Mouse (Mus musculus) stomach, embryonic 15.5 days (tissue): ENCODE measurements around the gene Sapcd1. TPM values are rescaled to one million over a fixed set of nuclear protein-coding genes. Genes with fewer than 3 reads are reported as not detected.
A peak's percentile ranks its signal among the peaks of the same experiment; 100 is the strongest.
"Not testable (repeated sequence)": the region's sequence is repeated elsewhere in the genome, so short reads cannot be mapped to it uniquely, and the experiment has no call there.

ENCODE experiments used
- ATAC-seq: fragments of 200-750 bp; cut with Nextera tagmentation; 2 replicates; pipeline ENCODE4 v1.8.0; 2017; ENCODE audit warnings: low read depth, moderate number of reproducible peaks, moderate TSS enrichment; ENCODE audit not compliant: insufficient read depth, low FRiP score
- H3K27ac ChIP-seq: fragments of 300-500 bp; sonication (generic); 2 replicates; pipeline ENCODE4 v1.5.1; 2015; ENCODE audit warnings: mild to moderate bottlenecking, inconsistent platforms
- H3K27me3 ChIP-seq: fragments of 300-500 bp; sonication (generic); replicated peaks from 2 replicates; pipeline ENCODE4 v1.6.1; 2015; ENCODE audit warnings: inconsistent platforms
- H3K36me3 ChIP-seq: fragments of 300-500 bp; sonication (generic); 2 replicates; pipeline ENCODE4 v1.6.1; 2015; ENCODE audit warnings: inconsistent platforms
- H3K4me1 ChIP-seq: fragments of 300-500 bp; sonication (generic); 2 replicates; pipeline ENCODE4 v1.6.1; 2015; ENCODE audit warnings: inconsistent platforms
- H3K4me2 ChIP-seq: fragments of 300-500 bp; sonication (generic); 2 replicates; pipeline ENCODE4 v1.6.1; 2015; ENCODE audit warnings: mild to moderate bottlenecking, inconsistent platforms
- H3K4me3 ChIP-seq: fragments of 300-500 bp; sonication (generic); replicated peaks from 2 replicates; pipeline ENCODE4 v1.5.1; 2015; ENCODE audit warnings: inconsistent platforms
- H3K9ac ChIP-seq: fragments of 300-500 bp; sonication (generic); 2 replicates; pipeline ENCODE4 v1.6.1; 2015; ENCODE audit warnings: inconsistent platforms
- H3K9me3 ChIP-seq: fragments of 300-500 bp; sonication (generic); 2 replicates; pipeline ENCODE4 v1.6.1; 2016; ENCODE audit warnings: inconsistent platforms
- WGBS: fragments of 180-500 bp; shearing (Covaris S2); methylation state at CpG from one replicate; pipeline ENCODE4 v1.1.7; 2015; 5-methylcytosine and 5-hydroxymethylcytosine counted together
- polyA plus RNA-seq: library from polyadenylated mRNA; unstranded; fragments of >200 nt; fragmentation: Nextera tagmentation; extraction: Ambion mirVana; gene quantifications from 2 replicates; pipeline ENCODE4 v1.2.1, GENCODE M21; 2015

Gene Sapcd1
- polyA plus RNA-seq, 1 experiment from 2014 or later: 14.8 TPM

- WGBS: 80% methylated on average over 11 of the region's 11 CpGs
- ATAC-seq: no peak
Observed at GRCm38 (mm10) chr17:35039121-35039873, 11.5 kb upstream of the Sapcd1 start.

GRCm38 (mm10) chr17:35034896-35035295 lies 7.1 kb upstream of the Sapcd1 start:
- Histone ChIP-seq H3K27me3 (no peaks in the 10 kb centered on the region), H3K4me2 (no peak overlapping the region), H3K27ac (0 out of 2 replicates have a peak overlapping the region, but pooled peaks have one; percentile 9), H3K36me3 (no peaks in the 10 kb centered on the region), H3K4me3 (no peak overlapping the region), H3K9ac (no peak overlapping the region), H3K9me3 (no peaks in the 10 kb centered on the region), H3K4me1 (peaks cover 4% of the 10 kb centered on the region)
- no peak for ATAC-seq
- 60% methylated on average over 6 of the region's 6 CpGs for WGBS

More at GRCm38 (mm10) chr17:35039121-35039873, 11.5 kb upstream of the Sapcd1 start:
- Histone ChIP-seq H3K36me3 (no peaks in the 10 kb centered on the region), H3K27ac (no peak overlapping the region), H3K9ac (no peak overlapping the region), H3K4me1 (peaks cover 7% of the 10 kb centered on the region; the same call in 1 of the 2 replicates), H3K4me3 (no peak overlapping the region), H3K9me3 (no peaks in the 10 kb centered on the region), H3K4me2 (no peak overlapping the region), H3K27me3 (no peaks in the 10 kb centered on the region)

GRCm38 (mm10) chr17:35033703-35034102 lies 5.9 kb upstream of the Sapcd1 start:
- WGBS: 67% methylated on average over 1 of the region's 1 CpGs
- not testable (repeated sequence) for H3K27me3 ChIP-seq, H3K4me2 ChIP-seq, H3K9ac ChIP-seq, ATAC-seq, H3K4me3 ChIP-seq, H3K4me1 ChIP-seq, H3K9me3 ChIP-seq, H3K36me3 ChIP-seq, H3K27ac ChIP-seq

- Histone ChIP-seq H3K9ac (no peak overlapping the region), H3K27ac (no peak overlapping the region), H3K4me2 (no peak overlapping the region), H3K36me3 (no peaks in the 10 kb centered on the region), H3K9me3 (no peaks in the 10 kb centered on the region), H3K27me3 (no peaks in the 10 kb centered on the region), H3K4me1 (peaks cover 7% of the 10 kb centered on the region), H3K4me3 (no peak overlapping the region)
- WGBS: 71% methylated on average over 8 of the region's 8 CpGs
- ATAC-seq: no peak
Observed at GRCm38 (mm10) chr17:35032323-35032870, 4.6 kb upstream of the Sapcd1 start.

- no peak overlapping the region for H3K9ac ChIP-seq
- no peaks in the 10 kb centered on the region for H3K27me3 ChIP-seq
- H3K4me1 ChIP-seq: peaks cover 7% of the 10 kb centered on the region
- H3K4me2 ChIP-seq: no peak overlapping the region
- no peak overlapping the region for H3K27ac ChIP-seq
- no peak for ATAC-seq
- 89% methylated on average over 7 of the region's 7 CpGs for WGBS
- no peaks in the 10 kb centered on the region for H3K36me3 ChIP-seq
- no peak overlapping the region for H3K4me3 ChIP-seq
- H3K9me3 ChIP-seq: no peaks in the 10 kb centered on the region
Observed at GRCm38 (mm10) chr17:35031880-35032279, 4.1 kb upstream of the Sapcd1 start.

- H3K4me2 ChIP-seq: no peak overlapping the region
- H3K4me3 ChIP-seq: no peak overlapping the region
- no peaks in the 10 kb centered on the region for H3K27me3 ChIP-seq
- H3K9me3 ChIP-seq: no peaks in the 10 kb centered on the region
- peaks cover 8% of the 10 kb centered on the region for H3K4me1 ChIP-seq
- WGBS: 92% methylated on average over 11 of the region's 11 CpGs
- ATAC-seq: no peak
- no peak overlapping the region for H3K27ac ChIP-seq
- no peak overlapping the region for H3K9ac ChIP-seq
- H3K36me3 ChIP-seq: no peaks in the 10 kb centered on the region
Observed at GRCm38 (mm10) chr17:35031272-35031671, 3.5 kb upstream of the Sapcd1 start.

- Histone ChIP-seq H3K4me1 (peaks cover 11% of the 10 kb centered on the region), H3K36me3 (no peaks in the 10 kb centered on the region), H3K27ac (no peak overlapping the region), H3K4me3 (no peak overlapping the region), H3K9me3 (no peaks in the 10 kb centered on the region), H3K4me2 (no peak overlapping the region), H3K9ac (no peak overlapping the region), H3K27me3 (no peaks in the 10 kb centered on the region)
- ATAC-seq: no peak
- WGBS: 38% methylated on average over 19 of the region's 19 CpGs
Observed at GRCm38 (mm10) chr17:35029691-35030532, 2.1 kb upstream of the Sapcd1 start.

GRCm38 (mm10) chr17:35028315-35028714 lies 499 bp upstream of the Sapcd1 start:
- H3K27ac ChIP-seq: no peak overlapping the region
- H3K4me2 ChIP-seq: no peak overlapping the region
- no peak overlapping the region for H3K9ac ChIP-seq
- no peaks in the 10 kb centered on the region for H3K36me3 ChIP-seq
- H3K9me3 ChIP-seq: no peaks in the 10 kb centered on the region
- no peaks in the 10 kb centered on the region for H3K27me3 ChIP-seq
- H3K4me1 ChIP-seq: peaks cover 20% of the 10 kb centered on the region
- WGBS: 81% methylated on average over 2 of the region's 2 CpGs
- no peak for ATAC-seq
- H3K4me3 ChIP-seq: no peak overlapping the region

- H3K4me2 ChIP-seq: peak overlapping the region; percentile 27; the same call in 1 of the 2 replicates
- 73% methylated on average over 5 of the region's 5 CpGs for WGBS
Observed at GRCm38 (mm10) chr17:35026206-35026605, 1.6 kb downstream of the Sapcd1 start.

GRCm38 (mm10) chr17:35024691-35025488 lies 2.9 kb downstream of the Sapcd1 start:
- no peaks in the 10 kb centered on the region for H3K36me3 ChIP-seq
- 62% methylated on average over 10 of the region's 10 CpGs for WGBS
- H3K4me1 ChIP-seq: peaks cover 29% of the 10 kb centered on the region
- H3K4me2 ChIP-seq: no peak overlapping the region
- no peaks in the 10 kb centered on the region for H3K9me3 ChIP-seq
- H3K9ac ChIP-seq: no peak overlapping the region
- no peaks in the 10 kb centered on the region for H3K27me3 ChIP-seq
- H3K4me3 ChIP-seq: no peak overlapping the region
- no peak overlapping the region for H3K27ac ChIP-seq
- ATAC-seq: no peak

More at GRCm38 (mm10) chr17:35026206-35026605, 1.6 kb downstream of the Sapcd1 start:
- no peaks in the 10 kb centered on the region for H3K27me3 ChIP-seq
- peak overlapping the region; percentile 35; the same call in 1 of the 2 replicates for H3K27ac ChIP-seq
- H3K9me3 ChIP-seq: no peaks in the 10 kb centered on the region
- H3K36me3 ChIP-seq: no peaks in the 10 kb centered on the region
- peaks cover 25% of the 10 kb centered on the region for H3K4me1 ChIP-seq
- H3K9ac ChIP-seq: no peak overlapping the region
- no peak overlapping the region for H3K4me3 ChIP-seq
- ATAC-seq: no peak

- Histone ChIP-seq H3K27me3 (no peaks in the 10 kb centered on the region), H3K4me3 (no peak overlapping the region), H3K4me1 (peaks cover 27% of the 10 kb centered on the region), H3K9me3 (no peaks in the 10 kb centered on the region), H3K9ac (no peak overlapping the region), H3K4me2 (no peak overlapping the region), H3K36me3 (no peaks in the 10 kb centered on the region), H3K27ac (no peak overlapping the region)
- no peak for ATAC-seq
- 61% methylated on average over 13 of the region's 13 CpGs for WGBS
Observed at GRCm38 (mm10) chr17:35024261-35024660, 3.6 kb downstream of the Sapcd1 start.
